Mouse (Mus musculus) lung, postnatal 14 days (tissue): ENCODE measurements around the gene Lbx1.

Source experiments
- DNase-seq: peaks from one replicate; pipeline ENCODE4 v3.0.0; 2021

The Lbx1 gene

DNA sequence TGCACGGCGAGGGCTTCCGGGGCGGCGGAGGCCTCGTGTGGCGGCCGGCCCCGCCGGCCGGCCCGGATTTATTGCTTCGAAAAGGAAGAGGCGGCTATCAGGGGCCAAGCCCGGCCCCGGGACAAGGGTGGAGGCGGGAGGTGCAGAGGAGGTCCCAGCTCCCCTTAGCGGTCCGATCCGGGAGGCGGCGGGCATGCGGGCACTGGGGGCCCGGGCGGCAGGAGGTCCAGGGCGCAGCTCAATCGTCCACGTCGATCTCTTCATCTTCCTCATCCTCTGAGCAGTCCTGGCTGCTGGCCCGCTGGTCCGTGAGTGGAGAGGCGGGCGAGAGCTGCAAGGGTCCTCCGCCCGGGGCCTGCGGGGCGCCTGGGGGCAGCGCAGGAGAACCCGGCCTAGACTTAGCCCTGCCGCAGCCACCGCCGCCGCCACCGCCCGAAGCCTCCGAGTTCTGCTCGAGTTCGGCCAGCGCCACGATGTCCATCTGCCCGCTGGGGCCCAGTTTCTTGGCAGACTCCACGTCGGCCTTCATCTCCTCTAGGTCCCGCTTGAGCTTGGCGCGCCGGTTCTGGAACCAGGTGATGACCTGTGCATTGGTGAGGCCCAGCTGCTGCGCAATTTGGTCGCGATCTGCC is 2.0 kb downstream of the Lbx1 start:
- DNase-seq, result no peak

DNA sequence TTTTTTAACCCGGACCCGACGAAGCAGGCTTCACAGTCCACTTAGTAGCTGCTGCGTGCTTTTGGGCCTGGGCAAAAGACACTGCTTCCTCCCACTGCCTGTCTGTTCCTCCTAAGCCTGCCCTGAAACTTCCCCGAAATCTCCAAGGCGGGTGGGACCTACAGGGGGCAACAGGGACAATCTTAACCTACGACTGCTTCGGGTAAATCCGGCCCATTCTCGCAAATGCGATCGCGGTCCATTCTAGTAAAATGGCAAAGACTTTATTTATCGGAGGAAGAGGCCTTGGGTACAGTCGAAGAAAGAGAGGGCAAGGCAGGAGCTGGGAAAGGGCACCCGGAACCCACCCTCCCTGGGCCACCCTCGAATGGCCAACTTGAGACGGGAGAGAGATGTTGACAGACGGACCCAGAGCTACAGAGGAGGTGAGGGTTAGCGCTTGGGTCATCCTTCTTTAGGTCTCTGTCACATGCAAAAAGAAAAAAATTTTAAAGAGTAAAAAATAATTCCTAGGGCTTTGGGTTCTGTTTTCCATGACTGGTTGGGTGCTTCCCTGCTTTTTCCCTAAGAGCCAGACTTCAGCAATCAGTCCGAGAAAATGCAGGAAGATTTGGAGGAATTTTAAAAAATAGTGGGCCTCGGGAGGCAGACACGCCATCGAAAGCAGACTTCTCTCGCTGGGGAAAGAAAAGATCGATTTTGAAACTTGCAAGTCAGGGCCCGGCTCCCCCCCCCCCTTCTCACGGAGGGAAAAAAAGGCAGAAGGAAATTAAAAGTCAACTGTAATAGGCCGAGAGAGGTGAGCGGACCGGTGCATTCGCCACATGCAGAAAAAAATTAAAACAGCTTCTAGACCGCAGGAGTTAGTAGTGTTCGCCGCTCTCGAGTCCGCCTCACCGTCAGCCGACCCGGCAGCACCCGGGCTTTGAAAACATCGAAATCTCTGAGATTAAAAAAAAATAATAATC is 2.9 kb downstream of the Lbx1 start:
- DNase-seq, result no peak

DNA sequence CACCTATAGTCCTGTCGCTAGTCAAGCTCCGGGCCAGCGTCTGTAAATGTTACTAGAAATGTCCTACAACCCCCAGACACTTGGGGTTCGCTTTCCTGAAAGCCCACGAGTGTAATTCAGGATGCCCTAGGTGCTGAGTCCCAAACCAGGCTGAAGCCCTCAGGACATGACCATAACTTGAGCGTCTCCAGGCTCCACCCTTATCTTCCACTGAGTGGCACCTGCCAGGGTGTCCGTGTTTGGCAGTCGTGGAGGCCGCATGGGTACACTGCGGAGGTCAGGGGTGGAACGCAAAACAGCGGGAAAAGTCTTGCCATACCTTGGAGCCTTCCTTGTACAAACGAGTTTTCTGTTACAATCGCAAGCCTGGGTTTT is 3.6 kb downstream of the Lbx1 start:
- DNase-seq, result no peak

DNA sequence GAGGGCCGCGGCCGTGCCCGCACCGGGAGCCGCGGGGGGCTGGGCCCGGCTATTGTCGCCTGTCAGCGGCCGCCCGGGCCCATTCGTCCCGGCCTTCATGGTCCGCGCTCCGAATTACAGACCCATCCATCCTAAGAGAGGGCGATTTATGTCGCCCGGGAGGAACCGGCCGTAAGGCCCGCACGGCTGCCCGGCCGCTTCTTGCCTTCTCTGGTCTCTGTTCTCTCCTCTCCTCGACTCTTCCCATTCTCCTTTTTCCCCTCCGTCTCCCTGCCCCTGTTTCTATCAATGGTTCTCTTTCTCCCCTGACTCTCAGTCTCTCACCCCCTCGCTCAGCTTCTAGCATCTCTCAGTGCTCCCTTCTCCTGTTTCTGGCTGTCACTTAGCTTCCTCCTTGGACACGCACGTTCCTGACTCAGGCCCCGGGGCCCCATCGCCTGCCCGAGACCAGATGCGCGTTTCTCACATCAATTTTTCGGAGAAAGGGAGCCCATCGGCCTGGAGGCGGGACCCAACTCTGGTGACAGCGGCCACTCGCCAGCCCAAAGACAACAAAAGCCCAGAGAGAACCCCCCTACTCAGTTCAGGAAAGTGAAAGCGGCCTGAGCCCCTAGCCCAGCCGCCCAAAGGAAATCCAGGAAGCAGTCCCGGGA is 4.1 kb downstream of the Lbx1 start:
- DNase-seq, result no peak

DNA sequence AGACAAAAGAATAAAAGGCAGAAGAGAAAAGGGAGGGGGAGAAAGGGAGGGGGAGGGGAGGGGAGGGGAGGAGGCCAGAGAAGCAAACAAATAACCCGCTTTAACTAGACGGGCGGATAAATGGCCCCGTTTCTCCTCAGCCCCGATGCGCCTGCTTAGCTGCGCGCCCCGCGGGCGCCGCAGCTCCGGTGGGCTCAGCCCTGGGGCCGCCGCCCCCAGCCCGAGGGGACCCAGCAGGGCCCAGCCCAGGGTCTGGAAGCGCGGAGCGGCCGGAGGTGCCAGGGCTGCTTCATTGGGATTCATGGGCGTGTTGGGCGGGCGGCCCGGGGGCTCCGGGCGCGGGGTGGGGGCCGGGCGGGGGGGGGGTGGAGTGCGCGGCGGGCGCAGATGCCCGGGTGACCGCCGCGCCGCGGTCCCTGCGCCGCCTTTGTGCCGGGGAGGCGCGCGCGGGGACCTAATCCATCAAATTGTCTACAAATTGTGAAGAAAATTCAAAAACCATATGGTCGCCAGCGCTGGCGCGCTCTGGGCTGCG is 4.7 kb downstream of the Lbx1 start:
- no peak for DNase-seq

DNA sequence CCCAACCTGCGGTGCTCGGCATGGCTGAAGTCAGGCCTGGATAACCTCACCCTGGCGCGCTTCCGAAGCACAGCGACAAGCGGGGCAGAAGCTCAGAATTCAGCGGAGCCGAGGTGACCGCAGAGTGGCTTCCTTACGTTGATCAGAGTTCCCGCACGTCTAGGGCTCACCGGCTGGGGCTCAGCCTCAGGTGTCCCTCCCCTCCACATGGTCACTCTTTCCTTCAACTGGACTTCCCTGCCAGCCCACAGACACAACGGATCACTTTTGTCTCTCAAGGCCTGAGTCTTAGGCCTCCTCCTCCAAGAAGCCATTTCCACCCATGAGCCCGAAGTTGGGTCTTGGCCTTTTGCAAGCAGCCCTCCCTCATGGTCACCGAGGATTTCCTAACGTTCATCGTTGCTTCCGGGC is 5.4 kb downstream of the Lbx1 start:
- DNase-seq, result no peak

DNA sequence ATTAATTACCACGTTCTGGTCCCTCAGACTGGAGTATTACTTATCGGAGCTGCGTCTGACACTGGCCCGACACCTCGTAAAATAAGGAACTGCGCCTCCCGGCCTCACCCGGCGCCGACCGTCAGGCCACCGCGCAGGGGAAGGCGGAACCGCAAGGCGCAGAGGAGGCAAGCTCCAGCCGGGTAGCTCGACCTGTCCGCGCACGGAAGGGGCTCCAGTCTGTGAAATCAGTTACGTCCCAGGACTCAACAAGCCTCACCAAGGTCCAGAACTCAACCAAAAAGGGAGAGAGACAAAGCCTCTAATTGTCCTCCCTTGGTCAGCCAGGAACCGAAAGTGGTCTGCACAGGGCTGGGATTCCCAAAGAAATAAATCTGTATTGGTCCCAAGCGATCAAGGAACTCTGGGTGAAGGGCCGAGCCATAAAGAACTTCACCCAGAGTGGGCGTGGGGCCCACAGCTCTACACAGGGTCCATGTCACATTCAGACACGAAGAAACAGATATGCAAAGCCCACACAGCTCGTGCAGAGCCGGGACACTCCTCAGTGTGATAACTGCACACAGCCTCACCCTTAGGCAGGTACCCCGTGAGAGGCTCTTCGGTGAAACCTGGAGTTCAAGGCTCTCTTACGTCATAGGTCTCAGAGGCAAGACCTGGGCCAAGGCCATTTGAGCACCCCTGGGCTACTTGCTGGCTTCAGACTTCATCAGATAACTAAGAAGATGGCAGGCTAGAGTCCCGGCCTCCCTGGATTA is 6.1 kb downstream of the Lbx1 start:
- no peak for DNase-seq

DNA sequence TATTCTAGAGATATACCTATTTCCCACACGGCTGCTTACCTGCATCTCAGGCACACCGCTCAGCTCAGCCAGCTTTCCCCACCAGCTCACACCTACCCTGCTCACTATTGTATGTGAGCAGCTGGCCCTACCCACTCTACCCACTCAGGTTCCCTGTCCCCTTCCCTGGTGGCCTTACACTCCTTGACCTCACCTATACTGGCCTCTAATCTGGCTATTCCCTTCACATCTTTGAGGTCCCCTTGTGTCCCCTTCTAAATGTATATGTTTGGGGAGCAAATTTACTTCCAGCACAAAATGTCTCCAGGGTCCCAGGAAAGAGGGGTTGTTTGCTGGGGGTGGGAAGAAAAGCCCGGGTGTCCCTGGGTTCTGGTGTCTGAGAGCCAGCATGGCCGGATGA is 6.8 kb downstream of the Lbx1 start:
- no peak for DNase-seq

DNA sequence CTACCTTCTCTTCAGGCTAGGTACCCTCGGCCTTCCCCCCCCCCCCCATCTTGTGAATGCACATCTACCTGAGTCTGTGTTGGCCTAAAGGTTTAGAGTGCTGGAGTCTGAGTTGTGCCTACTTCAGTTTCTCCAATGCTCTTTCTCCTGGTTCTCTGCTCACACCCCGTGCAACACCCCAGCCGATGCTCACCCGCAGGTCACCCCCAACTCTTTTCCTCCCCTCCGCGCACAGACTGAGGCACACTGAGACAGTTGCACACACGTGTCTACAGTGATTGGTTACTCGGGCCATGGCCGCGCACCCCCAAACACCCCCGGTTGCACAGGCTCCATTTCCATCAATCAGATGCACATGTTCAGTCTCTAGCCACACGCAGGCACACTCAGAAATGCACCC is 7.5 kb downstream of the Lbx1 start:
- DNase-seq, result no peak

DNA sequence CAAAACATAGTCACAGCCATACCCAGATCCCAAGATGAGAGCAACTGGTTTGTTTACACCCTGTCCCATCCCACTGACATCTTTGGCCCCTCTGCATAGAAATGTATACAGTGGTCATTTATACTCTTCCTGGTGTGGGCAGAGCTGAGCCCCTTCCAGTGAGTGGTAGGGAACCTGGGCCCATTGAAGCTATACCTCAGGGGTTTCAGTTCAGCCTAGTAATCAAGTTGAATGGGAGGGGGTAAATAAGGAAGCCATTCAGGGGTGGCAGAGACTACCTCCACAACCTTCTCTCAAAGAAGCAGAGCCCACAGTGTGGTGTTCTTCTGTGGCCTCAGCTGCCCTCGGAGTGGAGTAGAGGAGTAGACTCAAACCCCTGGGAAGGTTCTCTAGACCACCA is 7.9 kb downstream of the Lbx1 start:
- DNase-seq, result no peak

DNA sequence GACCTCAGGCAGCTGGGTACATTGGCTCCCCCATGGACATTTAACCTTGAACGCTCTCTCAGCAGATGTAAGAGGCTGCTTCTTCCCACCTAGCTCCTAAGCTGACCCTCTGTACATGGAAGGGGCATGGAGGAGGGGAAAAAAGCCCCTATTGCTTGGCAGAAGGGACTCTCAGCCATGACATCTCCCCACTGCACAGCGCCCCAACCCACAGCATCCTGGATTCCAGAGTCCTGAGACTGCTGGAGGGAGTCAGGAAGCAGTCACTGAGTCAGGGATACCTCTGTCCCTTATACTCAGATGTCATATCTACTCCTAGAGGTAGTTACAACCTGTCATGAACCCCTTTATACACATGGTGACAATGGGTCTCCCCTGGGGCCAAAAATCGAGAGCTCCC is 8.6 kb downstream of the Lbx1 start:
- DNase-seq, result no peak

DNA sequence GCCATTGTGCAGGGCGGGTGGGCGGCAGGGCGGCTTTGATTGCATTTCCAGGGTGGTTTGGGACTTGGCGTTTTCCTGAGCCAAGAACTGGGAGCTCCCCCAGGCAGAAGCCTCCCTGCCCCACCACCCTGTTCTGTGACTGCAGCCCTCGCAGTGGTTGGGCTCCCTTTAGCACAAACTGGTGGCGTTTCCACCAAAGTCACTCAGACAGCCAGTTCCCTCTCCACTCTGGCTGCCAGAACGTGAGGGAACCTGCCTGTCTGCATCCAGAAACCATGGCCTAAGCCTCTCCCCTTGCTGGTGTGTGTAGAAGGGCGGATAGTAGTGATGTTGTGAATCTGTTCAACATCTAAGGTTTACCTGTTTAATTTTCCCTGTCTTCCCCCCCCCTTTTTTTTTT is 9.4 kb downstream of the Lbx1 start:
- DNase-seq, result no peak

DNA sequence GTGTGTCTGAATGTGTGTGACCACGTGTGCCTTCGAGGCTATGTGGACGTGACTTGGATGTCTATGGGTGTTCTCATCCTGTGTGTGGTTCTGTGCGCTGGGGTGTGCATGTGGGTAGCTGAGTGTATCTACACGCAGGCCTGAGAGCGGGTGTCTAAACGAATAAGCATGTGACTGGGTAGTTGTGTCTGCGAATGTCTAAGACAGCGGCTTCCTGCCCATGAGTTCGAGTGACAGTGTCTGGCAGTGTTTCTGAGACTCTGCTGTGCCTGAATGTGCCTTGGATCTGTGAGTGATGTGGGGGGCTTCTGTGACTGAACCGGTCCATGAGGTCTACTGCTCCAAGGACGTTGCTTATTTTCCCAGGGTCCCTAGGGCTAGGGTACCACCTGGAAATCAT is 10.5 kb downstream of the Lbx1 start:
- no peak for DNase-seq

DNA sequence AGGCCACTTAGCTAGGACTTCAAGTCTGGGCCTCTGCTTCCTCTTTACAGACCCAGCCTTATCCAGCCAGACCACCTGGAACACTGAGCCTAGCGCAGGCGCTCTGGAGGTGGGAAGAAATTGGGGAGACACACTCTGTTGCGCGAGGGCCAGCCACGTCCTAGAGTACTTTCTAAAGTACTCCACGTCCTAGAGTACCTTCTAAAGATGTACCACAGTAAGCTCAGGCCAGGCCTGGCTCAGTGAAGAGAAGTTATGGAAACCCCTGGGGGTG is 11.4 kb downstream of the Lbx1 start:
- DNase-seq, result no peak

DNA sequence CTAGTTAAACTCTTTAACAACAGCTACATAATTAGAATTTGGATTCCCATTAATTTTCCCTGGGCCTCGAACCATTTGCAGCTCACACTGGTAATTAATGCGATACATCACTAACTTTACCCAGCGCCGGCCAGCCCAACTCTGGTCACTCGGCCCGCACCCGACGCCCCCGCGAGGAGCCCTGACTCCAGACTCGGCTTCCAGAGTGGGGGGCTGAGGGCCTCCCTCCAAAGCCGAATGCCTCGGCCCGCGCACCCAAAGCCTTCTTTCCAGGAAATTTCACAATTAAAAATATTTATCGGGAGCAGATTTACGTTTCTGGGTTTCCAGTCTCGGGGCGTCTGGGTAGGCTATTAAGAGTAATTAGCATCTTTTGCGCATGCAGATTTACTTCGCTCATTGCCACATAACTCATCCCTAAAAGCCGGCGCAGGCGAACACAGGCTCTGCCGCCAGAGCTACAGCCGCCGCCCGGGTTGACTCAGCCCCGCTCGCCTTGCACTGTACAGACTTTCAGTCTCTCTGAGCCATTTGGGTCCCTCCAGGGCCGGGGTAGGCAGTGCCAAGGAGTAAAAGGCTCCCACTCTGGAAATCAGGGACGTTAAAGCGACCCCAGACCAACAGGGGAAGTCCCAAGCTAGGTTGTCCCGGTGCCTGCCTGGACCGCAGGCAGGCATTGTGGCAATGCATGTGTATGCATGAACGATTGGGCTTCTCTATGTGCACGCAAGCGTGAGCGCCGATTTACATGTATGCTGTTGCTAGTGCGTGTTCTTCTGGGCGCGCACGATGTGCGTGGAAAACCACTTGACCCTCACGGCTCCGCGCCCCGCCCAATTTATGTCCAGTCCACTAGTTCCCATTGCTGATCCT is 12.0 kb downstream of the Lbx1 start:
- DNase-seq, result no peak

DNA sequence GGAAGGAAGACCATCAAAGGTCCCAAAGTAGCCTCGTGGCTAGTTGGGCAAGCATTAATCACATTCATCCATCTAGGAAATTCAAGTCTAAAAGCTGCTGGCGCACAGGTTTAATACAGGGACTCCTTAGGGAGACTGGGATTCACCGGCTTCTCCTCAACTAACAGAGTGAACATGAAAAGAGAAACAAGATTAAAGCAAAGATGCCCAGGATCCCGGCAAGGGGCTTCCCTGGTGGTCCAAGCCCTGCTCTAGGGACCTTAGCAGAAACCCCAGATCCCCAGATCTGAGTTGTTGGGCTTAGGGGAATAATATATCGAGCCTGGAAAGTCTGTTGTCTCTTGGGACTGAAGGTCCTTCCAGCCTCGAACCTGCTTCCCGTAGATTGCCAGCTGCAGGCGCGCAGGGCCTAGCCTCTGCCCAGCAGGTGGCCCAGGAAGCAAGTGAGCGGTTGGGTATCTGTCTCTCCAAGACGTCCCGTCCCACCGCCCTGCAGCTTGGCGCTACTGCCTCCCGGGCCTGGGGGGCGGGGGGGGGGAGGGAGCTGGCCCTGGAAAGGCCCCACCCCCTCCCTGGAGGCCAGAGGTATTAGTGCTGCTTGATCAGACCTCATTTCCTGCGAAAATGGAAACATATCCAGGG is 13.3 kb downstream of the Lbx1 start:
- no peak for DNase-seq

DNA sequence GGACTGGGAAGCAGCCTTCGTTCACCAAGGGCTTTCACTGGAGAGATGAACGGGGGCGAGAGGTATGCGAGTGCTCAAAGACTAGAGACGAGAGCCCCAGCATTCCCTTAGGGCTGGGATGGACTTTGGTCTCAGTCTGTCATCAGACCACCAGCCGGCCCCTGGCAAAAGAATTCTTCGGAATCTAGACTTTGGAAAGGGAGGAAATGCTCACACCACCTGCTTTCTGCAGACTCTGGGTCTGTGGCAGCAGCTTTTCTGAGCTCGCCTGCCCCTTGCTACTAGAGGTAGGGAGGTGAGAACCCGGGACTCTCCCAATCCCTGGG is 14.2 kb downstream of the Lbx1 start:
- DNase-seq, result no peak

DNA sequence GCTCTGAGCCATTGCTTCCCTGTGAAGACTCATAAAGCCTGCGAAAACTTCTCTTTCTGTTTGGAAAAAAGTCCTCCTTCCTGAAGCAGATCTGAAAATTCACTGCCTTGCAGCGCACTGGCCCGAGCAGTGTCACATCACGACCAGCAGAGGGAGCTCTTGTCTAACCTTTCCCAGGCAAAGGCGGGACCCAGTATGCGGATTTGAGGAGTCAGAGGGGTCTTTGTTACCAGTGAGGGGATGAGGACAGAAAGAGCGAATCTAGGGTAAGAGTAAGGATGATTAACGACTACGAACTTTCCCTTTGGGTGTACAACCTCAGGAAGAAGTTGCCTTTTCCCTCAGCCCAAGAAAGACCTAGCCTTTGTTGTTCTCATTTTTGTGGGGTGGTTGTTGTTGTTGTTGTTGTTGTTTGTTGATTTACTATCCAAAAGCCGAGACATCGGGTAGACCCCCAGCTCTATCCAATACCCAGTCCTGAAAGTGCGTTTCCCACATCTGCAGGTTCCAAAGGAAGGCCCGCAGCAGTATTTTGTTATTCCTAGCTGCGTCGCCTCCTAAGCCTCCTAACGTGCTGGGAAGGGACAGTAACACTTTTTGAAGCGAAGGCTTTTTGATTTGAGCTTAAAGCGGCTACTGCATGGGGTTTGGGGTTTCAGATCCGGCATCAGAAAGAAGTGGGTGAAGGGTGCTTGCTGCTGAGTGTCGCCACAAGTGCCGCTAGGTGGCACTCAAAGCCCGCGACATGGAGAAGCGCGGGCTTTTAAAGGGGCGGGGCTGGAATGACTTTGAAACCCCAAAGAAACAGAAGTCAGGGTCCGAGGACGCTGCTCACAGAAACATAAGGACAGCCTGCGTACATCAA is 14.8 kb downstream of the Lbx1 start:
- DNase-seq, result peak; percentile 82

DNA sequence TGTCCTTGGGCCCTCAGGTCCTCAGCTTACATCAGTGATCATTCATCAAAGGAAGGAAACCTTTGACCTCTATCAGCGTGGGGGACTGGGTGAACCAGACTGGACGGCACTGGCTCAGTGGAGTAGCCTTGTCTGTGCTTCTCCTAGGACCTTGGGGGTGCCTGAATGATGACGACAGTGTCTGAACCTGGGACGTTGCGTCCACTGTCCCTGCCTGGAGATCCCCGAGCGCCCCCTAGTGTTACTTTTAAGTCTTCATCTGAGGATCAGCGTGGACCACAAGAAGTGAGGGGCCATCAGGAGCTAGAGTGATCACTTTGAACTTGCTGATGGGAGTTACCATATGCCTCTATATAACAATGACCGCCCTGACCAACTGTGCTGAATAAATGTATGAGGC is 19.4 kb downstream of the Lbx1 start:
- DNase-seq, result peak; percentile 60

DNA sequence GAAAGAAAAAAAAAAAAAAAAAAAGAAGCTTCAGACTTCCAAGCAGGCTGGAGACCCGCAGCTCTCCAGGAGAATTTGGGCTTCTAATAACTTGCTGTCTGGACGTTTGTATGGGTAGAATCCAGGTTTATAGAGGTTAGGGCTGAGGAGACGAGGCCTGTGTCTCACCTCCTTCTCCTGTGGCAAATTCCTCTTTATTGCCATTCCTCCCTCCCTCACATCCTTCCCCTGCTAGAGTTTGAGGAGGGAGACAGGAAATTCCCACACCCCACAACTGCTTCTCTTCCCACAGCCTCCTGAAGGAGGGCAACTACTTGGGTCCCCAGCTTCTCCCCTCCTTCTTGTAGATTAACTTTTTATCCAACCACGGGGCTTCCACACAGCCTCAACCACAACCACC is 20.2 kb downstream of the Lbx1 start:
- DNase-seq, result no peak
